Mouse (Mus musculus) urinary bladder, postnatal 25 days (tissue): ENCODE measurements at regions not wholly inside any gene's neighbourhood (a gene's known extent, or its start where the extent isn't known, plus 50 kb on each side); places are given as distances from the start of the nearest gene placed in this dataset.
"Not testable (repeated sequence)": the region's sequence is repeated elsewhere in the genome, so short reads cannot be mapped to it uniquely, and the experiment has no call there.

Experiments
- DNase-seq: peaks from one replicate; pipeline ENCODE4 v3.0.0; 2022; ENCODE audit warnings: low spot score

GRCm38 (mm10) chr12:113701841-113702240, 158.1 kb downstream of the Adam6a start:
- DNase-seq = not testable (repeated sequence)

- DNase-seq = peak; percentile 8
These were observed 172.7 kb downstream of the Adam6a start for GRCm38 (mm10) chr12:113716406-113716805.

- DNase-seq = no peak
These were observed 192.1 kb downstream of the Adam6a start for GRCm38 (mm10) chr12:113735847-113736246.

- no peak for DNase-seq
These were observed 202.6 kb downstream of the Adam6a start for GRCm38 (mm10) chr12:113746277-113746676.

GRCm38 (mm10) chr12:113747987-113748386, 204.3 kb downstream of the Adam6a start:
- DNase-seq = no peak

- DNase-seq = no peak
These were observed 225.9 kb downstream of the Adam6a start for GRCm38 (mm10) chr12:113769587-113769986.

- DNase-seq = not testable (repeated sequence)
These were observed 252.2 kb downstream of the Adam6a start for GRCm38 (mm10) chr12:113795876-113796275.

GRCm38 (mm10) chr12:113826377-113826776, 282.7 kb downstream of the Adam6a start:
- DNase-seq = no peak

- DNase-seq = peak; percentile 6
These were observed 315.2 kb downstream of the Adam6a start for GRCm38 (mm10) chr12:113858893-113859292.

- DNase-seq = no peak
These were observed 335.1 kb downstream of the Adam6a start for GRCm38 (mm10) chr12:113878826-113879225.

- DNase-seq = no peak
These were observed 352.4 kb downstream of the Adam6a start for GRCm38 (mm10) chr12:113896152-113896551.

- no peak for DNase-seq
These were observed 362.8 kb downstream of the Adam6a start for GRCm38 (mm10) chr12:113906459-113906858.

- DNase-seq = no peak
These were observed 364.0 kb downstream of the Adam6a start for GRCm38 (mm10) chr12:113907751-113908150.

- DNase-seq = no peak
These were observed 368.1 kb downstream of the Adam6a start for GRCm38 (mm10) chr12:113911770-113912169.

- no peak for DNase-seq
These were observed 397.0 kb downstream of the Adam6a start for GRCm38 (mm10) chr12:113940721-113941120.

GRCm38 (mm10) chr12:113943661-113944327, 400.1 kb downstream of the Adam6a start:
- DNase-seq = not testable (repeated sequence)

GRCm38 (mm10) chr12:113945786-113946185, 402.1 kb downstream of the Adam6a start:
- not testable (repeated sequence) for DNase-seq

- not testable (repeated sequence) for DNase-seq
These were observed 404.3 kb downstream of the Adam6a start for GRCm38 (mm10) chr12:113948017-113948416.

- no peak for DNase-seq
These were observed 430.6 kb downstream of the Adam6a start for GRCm38 (mm10) chr12:113974271-113974670.

- DNase-seq = peak; percentile 59
These were observed 437.9 kb downstream of the Adam6a start for GRCm38 (mm10) chr12:113981613-113982012.

- DNase-seq = no peak
These were observed 443.7 kb downstream of the Adam6a start for GRCm38 (mm10) chr12:113987233-113987990.

GRCm38 (mm10) chr12:113992425-113992824, 448.7 kb downstream of the Adam6a start:
- DNase-seq = no peak

- not testable (repeated sequence) for DNase-seq
These were observed 450.6 kb downstream of the Adam6a start for GRCm38 (mm10) chr12:113994284-113994683.
